Mouse (Mus musculus): ENCODE measurements around the gene Gm45753.
"Not testable (repeated sequence)": the region's sequence is repeated elsewhere in the genome, so short reads cannot be mapped to it uniquely, and the experiment has no call there.

Gm45753 gene

DNA sequence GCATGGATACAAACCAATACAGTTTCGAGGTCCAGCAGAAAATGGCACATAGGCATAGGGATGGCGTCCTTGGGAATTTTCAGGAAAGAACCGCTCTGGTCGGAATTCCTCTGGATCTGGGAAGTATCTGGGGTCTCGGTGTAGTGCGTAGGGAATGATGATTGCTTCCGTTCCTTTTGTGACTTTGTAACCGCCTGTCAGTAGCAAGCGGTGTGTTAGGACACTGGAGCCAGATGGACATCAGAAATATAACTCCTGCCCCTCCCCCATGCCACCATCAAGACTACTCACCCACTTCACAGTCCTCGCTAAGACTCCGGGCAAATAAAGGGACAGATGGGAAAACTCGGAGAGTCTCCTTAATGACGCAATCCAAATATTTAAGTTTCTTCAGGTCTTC is at the start of gene Gm45753:
Gene Gm45753, minus strand, starts transcription at position 101 of the 400 bp plus-strand sequence.
- no peak for DNase-seq

DNA sequence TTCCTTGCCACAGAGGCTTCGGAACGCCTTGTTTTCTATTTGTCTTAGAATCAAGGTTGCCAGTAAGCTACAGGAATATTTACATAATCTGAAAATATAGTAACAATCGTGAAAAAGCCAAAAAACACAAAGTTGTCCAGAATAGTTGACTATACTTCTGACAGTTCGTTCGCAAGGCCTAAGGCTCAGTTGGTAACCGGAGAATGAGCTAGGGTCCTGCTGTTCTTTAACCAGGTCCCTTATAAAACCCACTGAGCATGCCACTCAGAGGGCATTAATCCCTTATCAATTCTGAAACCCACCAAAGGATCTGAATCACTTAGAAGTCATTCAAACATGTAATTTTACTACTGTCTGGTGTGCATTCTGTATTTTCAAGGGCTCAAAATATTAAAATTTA is 47.5 kb upstream of the Gm45753 start:
- no peak for DNase-seq

DNA sequence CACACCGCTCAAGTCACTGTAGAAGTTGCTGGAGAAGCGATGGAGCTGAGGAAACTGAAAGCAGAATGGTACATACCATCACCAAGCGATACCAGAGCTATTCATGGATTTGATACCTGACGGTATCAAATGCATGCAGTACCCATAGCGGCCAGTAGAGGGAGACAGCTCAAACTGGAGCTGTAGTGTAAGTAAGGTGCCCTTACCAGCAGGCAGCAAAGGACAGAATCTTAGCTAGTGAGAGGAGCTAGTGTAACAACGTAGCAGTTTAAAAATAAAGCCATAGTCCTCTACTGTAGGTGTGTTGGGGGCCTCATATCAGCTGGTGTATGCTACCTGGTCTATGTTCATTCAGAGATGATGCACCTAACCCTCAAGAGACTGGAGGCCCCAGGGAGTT is 36.8 kb upstream of the Gm45753 start:
- peak; percentile 78 for DNase-seq

DNA sequence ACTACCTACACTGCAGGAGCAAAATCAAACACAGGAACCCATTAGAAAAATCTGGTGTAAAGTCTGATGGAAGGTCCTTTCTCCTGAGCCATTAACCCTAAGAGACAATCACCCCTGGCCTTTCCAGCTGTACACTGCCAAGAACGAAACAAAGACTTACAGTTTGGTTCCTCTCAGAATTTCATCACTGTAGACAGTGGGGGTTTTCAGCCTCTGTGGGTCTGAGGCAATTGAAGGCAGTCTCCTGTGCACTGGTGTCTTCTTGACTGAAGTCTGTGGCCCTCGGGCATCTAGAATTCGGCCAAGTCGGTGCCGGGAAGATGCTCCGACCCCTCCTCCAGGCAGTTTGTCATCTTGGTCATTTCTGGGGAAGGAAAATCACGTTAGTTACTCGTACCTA is 36.0 kb upstream of the Gm45753 start:
- no peak for DNase-seq

DNA sequence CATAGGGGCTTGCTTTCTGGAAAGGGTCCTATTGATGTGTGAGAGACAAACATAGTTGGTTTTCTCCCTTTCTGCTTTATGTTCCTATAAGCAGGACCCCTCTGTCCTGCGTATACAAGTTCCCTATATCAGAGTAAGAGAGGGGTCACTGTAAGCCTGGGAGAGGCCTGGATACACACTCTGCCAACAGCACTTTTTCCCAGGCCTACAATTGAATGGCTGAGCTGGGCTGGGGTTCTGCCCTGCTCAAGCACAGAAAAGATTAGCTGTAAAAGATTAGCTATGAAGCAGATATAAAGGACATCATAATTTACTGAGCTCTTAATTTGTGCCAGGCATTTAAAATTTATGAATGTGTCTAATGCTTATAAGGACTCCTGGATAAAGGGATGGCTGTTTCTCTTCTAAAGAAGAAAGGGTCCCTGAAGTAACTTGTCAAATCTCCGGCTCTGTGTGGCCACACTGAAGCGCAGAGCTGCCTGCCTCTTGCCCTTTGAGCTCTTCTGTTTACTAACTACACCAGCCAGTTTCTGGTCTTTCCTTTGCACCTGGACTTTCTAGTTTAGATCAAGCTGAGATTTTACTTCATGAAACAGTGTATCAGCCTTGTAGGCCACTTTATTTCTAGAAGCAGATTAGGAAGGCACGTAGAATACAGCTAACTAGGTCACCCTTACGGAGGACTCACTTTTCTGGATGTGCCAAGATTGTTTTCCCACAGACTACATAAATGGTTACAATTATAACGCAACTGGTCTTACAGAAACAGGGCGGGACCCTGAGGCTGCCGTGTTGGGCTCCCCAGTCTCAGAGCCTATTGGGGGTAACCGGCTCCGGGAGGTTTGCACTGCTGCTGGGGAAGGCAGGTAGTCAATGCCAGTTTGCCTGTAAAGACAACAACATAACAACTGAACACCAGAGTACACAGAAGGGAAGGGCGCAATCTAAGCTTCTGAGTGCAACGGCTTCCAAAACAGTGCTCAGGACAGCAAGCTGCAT is 33.7 kb upstream of the Gm45753 start:
- DNase-seq, result no peak

DNA sequence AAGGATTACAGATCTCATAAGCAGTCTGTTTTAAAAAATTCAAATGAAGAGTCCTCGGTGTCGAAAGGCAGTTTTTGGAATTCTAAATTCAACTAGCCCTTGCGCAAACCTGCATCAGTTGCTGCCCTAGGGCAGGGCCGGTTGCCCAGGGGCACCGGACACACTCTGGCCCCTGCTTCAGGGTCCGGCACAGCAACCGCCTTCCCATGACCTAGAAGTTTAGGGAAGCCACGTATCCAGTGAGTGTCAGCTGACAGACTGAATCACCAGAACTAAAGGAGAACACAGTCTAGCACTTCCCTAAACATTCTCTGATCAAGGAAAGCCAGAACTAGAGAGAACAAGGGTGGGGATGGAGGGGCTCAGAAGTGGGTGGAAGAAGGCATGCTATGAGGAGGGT is 25.2 kb upstream of the Gm45753 start:
- DNase-seq, result peak; percentile 14

DNA sequence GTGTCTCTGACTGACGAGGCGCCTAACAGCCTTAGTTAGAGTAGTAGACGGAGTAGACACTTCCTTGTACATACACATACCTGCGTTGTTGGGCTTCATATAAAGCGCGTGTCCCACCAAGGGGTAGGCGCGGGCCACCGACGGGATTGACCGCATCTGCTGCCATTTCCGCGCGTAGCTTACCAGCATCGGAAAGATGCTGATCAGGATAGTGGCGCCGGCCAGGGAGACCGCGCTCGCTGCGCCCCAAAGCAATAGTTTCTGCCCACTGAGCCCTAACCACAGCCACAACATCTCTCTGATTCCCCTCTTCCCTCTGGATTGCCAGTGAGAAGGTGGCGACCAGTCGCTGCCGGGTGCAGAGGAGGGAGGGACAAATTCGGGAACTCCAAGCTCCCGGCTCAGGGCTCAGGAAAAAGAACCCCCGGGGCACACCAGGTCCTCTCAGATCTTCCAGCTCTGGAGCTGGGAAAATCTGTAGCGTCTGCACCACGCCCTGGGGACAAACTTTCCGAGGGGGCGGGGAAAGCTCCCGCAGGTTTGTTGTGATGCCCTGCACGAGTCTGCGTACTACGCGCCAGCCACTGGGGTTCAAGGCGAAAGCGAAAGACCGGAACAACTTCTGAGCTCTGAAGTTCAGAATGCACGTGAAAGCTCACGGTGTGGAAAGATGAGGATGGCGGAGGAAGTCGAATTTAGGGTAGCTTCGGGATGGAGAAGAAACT is 24.6 kb upstream of the Gm45753 start, which contains the start of gene Cyp4v3:
Gene Cyp4v3, minus strand, starts transcription at position 532 of the 725 bp plus-strand sequence.
- peak; percentile 77 for DNase-seq

DNA sequence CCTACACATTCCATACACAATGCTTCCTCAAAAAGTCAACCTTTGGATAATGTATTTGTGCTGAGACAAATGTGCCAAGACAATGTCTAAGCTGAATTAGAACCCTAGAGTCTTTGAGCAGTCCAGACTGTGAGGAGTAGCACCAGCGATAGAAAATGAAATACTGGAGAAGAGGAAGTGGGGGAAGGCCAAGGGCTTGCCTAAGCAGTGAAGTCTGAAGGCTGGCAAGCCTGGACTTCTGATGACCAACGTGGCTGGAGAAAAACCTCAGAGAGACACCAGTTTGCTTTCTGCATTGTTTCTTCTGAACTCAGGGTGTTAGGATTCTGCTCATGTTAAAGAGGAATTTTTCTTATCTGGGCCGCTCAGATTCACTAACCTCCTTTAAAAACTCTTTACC is 22.6 kb upstream of the Gm45753 start:
- DNase-seq, result no peak

DNA sequence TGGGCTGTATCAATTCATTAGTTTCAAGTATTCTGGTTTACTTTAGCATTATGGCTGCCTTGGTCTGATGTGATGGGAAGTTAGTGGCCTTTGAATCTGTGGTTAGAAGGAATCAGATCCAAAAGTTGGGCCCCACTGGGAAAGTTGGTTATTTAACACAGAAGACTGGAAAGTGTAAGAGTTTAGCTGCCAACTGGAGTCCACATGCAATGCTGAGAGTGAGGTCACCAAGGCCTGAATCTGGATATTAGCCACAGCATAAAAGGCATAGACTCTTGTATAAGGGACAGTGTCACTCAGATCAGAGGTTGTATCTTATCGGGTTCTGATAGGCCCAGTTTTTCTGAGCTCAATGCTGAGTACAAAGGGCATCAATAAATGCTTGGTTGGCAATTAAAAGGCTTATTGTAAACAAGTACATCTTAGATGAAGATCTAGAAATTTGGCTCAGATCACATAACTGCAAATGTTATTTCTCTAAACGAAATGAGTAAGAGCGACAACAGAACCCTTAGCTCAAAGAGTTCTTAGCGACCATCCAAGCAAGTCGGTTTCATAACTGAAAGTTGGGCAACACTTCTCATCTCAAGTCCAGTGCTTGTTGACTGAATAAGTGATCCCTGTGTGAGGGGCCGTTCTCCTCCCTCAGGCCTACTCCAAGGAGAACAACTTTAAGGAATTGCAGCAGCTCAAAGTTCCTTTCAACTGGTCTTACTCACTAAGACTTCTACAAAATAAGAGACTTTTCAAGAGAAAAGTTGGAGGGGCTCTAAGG is 21.1 kb upstream of the Gm45753 start:
- peak; percentile 8 for DNase-seq

DNA sequence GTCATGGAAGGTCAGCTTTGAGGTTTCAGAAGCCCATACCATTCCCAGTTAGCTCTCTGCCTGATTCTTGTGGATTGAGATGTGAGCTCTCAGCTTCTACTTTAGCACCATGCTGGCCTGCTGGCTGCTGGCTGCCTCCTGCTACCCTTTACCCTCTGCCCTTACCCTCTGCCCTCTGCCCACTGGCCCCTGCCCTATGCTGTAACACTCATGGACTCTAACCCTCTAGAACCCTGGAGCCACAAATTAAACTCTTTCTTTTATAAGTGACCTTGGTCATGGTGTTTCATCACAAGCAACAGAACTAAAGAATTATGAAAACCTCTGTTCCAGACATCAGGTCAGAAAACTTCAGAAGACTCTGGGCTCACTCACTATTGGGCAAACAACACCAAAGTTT is 18.8 kb upstream of the Gm45753 start:
- DNase-seq, result not testable (repeated sequence)

DNA sequence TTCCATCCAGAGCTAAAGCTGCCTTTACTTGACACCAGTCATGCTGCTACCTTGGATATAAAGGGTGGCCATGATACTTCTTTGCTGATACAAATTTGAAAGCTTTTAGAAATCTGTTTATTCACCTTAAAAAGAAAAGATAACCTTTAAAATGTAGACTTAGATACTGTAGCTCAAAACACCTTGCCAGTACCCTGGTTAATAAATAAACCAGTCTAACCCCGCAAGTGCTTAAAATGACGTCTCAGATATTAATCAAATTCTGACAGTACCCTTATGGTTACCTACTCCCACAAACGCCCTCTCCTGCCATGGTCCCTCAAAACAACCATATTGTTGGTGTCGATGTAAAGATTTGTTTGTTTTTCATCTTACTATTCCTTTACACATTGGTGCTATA is 15.9 kb upstream of the Gm45753 start:
- no peak for DNase-seq

DNA sequence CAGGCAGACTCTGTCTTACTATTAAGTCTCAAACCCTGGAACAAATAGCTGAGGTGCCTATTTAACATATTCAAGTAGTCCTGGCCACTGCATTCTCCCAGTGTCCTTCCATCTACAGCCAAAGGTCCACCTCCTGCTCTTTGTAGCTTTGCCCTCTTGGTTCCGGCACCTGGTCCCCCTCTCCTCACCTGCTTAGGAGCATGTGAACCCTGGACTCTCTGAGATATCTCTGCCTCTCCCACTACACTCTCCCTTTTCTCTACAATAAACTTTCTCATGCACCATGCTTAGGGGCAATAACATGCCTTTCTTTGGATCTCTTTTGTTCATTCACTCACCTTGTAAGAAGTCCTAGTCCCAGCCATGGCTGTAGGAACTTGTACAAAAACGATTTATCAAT is 13.1 kb upstream of the Gm45753 start:
- no peak for DNase-seq

DNA sequence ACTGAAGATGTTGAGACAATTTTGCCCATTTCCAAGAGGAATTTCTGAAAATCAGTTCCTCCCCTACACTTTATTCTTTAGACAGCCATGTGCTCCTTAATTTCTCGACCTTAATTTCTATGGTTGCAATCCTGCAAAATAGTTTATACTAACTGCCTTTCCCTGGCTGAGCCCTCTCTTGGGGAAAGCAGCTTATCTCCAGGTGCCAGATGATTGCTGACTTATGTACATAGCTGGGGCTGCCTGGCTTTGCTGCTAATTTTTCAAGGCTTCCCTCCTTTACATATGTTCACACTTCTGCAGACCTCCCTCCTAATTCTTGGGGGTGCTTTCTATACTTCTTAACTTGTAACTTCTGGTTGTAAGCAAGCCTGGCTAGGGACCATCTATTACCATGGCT is 12.7 kb upstream of the Gm45753 start:
- no peak for DNase-seq

DNA sequence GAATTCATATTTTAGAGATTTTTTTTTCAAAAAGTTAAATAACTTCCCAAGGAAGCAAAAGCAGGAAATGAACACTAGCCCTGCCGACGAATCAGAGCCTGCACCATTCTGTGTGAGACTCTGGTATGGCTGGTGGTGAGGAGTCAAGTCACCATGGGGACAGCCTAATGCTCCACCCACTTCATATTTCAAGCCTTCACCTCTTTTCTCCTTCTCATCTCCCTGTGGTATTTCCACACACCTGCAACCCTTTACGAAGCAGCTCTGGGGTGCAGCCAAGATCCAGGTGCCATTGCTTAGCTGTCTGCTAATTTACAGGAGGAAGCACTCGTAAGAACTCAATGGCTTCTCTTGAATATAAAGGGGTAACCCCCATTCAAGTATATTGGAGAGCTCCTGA is 2.7 kb upstream of the Gm45753 start:
- no peak for DNase-seq

DNA sequence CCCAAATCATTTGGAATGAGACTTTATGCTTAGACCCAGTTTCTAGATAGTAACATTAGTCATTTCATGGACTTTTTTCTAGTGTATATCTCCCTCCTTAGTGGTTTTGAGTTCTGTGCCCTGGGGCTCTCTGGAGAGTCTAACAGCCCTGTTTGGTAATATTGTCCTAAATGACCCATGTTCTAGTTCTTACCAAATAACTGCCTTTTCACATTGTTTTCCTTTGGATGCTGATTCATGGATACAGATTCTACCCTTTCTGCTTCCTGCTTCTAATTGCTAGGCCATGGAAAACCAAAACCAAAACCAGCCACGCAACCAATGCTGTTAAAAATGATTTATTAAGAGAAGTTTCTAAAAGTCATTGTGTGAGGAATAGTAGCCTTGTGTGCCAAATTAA is 2.8 kb downstream of the Gm45753 start:
- DNase-seq, result no peak

DNA sequence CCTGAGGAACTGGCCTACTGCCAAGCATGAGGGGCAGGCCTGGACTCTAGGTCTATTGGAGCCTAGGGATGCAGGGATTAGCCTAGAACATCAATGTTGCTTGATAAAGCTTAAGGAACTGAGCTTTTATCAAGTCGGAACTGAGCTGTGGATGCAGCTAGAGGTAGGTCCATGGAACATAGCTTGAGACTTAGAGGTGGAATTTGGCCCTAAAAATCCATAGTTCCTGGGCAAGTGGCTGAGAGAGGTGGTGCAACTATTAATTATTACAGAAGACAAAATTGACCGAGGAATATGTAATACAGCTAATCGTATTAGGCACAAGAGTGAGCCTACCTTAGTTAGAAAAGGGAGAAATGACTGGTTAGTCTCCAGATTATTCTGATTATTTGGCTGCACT is 3.9 kb downstream of the Gm45753 start:
- DNase-seq, result no peak

DNA sequence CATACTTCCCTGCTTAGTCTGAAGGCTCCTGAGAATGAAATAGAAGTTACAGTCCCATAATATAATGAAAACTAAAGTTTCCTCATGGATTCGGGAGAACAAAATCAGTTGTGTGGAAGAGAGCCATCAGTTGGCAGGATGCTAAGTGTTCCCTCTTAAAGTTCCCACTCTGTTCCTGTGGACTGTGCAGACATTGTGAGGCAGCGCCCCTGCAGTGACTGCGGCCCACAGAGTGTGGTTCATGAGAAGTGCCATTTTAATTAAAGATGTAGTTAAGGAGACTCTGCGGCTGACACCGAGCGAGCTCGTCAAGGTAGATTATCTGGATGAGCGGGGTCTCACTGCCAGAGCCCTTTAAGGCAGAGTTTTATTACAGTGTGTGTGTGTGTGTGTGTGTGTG is 5.9 kb downstream of the Gm45753 start:
- DNase-seq, result no peak

DNA sequence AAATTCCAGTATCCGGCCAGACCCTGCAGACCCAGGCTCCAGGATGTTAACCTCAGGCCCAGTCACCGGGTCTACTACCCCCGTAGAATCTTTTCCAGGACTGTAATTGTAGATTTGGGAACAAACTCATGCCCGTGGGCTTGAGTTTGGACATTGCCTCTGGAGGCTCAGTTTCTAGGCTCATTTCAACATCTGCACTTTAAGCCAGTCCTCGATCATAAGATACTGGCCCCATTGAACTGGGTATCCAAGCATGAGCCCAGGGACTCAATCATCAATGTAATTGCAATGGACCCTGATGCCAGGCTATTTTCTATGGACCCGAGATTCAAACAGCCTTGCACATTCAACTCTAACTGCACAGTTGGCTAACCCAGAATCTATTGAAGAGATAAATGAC is 13.0 kb downstream of the Gm45753 start:
- DNase-seq, result no peak

DNA sequence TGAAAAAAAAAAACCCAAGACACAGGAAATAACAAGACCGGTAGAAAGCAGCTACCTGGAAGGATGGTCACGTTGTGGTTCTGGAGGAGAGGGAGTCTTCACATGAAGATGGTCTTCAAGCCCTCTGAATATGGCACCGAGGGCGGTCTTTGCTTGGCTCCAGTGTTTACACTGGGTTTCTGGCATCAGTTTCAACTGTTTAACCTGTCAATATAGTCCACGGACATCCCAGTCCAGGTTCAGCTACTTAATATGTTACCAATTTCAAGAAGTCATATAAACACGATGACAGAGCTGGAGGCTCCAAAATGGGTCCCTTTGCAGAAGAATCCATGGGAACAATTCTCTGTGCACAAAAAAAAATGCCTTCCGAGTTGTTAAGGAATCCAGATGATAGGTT is 13.6 kb downstream of the Gm45753 start, which contains the start of gene Klkb1:
Gene Klkb1, minus strand, starts transcription at position 173 of the 400 bp plus-strand sequence.
- no peak for DNase-seq

DNA sequence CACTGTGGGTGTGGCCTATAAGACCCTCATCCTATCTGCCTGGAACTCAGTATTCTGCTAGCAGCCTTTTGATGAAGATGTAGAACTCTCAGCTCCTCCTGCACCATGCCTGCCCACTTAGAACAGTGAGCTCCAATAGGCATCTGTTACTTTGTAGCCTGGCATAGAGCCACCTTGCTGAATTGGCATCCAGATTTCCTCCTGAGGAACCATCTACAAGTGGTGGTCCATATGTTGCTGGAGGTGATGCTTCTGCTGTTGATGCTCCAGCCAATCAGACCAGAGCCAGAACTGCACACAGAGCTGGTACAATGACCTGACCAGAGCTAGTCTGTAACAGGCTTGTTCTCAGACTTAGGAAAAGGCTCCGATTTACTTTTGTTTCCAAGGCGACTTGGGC is 16.5 kb downstream of the Gm45753 start:
- no peak for DNase-seq

DNA sequence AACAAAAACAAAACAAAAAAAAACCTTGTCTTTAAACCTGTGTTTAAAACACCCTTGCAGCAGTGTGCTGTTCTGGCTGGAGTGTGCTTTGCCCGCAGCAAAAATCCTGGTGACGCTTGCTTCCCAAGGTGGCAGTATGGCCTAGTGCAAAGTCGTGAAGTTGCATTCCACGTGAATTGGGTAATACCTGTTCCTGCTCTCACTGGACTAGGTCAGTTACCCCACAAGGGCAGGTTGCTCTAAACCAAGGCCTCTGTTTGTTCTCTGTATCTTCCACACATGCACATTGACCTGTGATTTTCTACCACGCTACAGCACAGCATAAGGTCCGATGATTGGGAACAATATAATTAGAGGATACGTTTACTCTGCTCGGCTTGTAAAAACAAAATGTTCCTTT is 26.6 kb downstream of the Gm45753 start:
- peak; percentile 11 for DNase-seq

DNA sequence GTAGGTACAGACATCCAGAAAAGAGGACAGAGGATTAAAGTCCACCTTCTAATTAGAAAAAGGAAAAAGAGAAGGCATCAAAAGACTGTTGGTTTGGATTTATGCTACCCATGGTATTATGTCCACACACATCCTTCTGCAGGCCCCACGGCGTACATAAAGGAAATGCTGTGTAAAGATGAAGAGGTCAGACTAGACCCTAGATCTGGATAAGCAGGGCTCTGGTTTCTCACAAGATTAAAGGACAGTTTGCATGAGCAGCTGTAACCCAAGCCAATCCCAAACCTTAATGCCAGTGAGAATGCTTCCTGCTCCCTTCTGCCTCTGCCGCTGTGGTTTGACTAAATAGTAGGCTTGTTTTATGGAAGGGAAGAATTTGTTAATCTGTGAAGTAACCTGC is 30.8 kb downstream of the Gm45753 start:
- DNase-seq, result no peak

DNA sequence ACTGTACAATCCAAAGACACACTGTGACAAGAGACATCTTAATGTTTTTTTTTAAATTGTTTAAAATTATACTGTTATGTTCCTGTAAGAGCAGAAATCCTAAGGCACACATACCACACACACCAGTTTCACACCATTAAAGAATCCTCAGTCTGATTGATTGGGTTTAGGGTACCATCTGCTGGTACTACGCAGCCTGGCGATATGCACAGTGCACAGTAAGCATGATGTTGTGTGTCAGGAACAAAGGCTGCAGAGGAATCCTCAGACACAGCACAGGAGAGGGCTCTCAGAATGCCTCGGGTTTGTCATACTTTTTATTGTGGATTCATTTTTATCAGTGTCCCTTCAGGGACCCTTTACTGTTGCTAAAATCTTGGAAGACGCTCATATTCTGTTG is 33.9 kb downstream of the Gm45753 start:
- no peak for DNase-seq
